Mouse (Mus musculus): ENCODE data around the gene Zbtb22. TPM values are rescaled to one million over a fixed set of nuclear protein-coding genes. Genes with fewer than 3 reads are reported as not detected.

Gene Zbtb22
- polyA plus RNA-seq, 1 experiment = 62.9 TPM

DNA sequence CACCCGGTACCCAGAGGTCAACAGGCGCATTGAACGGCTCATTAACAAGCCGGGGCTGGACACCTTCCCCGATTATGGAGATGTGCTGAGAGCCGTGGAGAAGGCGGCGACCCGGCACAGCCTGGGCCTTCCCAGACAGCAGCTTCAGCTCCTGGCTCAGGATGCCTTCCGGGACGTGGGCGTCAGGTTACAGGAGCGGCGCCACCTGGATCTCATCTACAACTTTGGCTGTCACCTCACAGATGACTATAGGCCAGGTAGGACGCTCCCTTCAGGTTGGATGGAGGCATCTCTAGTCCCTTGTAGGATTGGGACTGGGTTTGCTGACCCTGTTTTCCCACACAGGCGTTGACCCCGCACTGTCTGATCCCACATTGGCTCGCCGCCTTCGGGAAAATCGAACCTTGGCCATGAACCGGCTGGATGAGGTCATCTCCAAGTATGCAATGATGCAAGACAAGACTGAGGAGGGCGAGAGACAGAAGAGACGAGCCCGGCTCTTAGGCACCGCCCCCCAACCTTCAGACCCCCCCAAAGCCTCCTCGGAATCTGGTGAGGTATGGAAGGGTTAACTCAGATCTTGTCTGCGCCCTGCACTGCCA, 3.8 kb upstream of the Zbtb22 start:
- H3K27me3 ChIP-seq (ENCODE audit: control insufficient read depth, insufficient read depth, low read length) = no peaks in the 10 kb centered on the region
- peaks cover 28% of the 10 kb centered on the region for H3K36me3 ChIP-seq (ENCODE audit: control insufficient read depth, insufficient read depth, low read length)
- H3K4me1 ChIP-seq (ENCODE audit: control insufficient read depth, insufficient read depth, insufficient read length) = peaks cover 5% of the 10 kb centered on the region; the same call in 1 of the 2 replicates
- no peak overlapping the region for H3K4me3 ChIP-seq (ENCODE audit: extremely low read depth, insufficient read depth, insufficient read length)
- DNase-seq (ENCODE audit: low read depth in 1 of 2, low spot score in 2 of 2) = no peak
- TF ChIP-seq POLR2A (IDR thresholded peaks at IDR 0.05; ENCODE audit: low read depth, low read length) (no peak), CTCF (IDR thresholded peaks at IDR 0.05; ENCODE audit: extremely low read depth, insufficient read depth, insufficient read length, insufficient replicate concordance) (no peak)
- WGBS = 93% methylated on average over 28 of the region's 28 CpGs
- H3K27ac ChIP-seq (ENCODE audit: insufficient read depth, low read length) = no peak overlapping the region

GRCm38 (mm10) chr17:33913264-33913663, 2.4 kb upstream of the Zbtb22 start:
- Histone ChIP-seq H3K4me3 (ENCODE audit: extremely low read depth, insufficient read depth, insufficient read length) (no peak overlapping the region), H3K4me1 (ENCODE audit: control insufficient read depth, insufficient read depth, insufficient read length) (peaks cover 8% of the 10 kb centered on the region; the same call in 1 of the 2 replicates), H3K27me3 (ENCODE audit: control insufficient read depth, insufficient read depth, low read length) (no peaks in the 10 kb centered on the region), H3K27ac (ENCODE audit: insufficient read depth, low read length) (no peak overlapping the region), H3K36me3 (ENCODE audit: control insufficient read depth, insufficient read depth, low read length) (peaks cover 32% of the 10 kb centered on the region)
- WGBS = 93% methylated on average over 10 of the region's 10 CpGs
- no peak for DNase-seq (ENCODE audit: low read depth in 1 of 2, low spot score in 2 of 2)
- no peak for TF ChIP-seq POLR2A (IDR thresholded peaks at IDR 0.05; ENCODE audit: low read depth, low read length)
- no peak for TF ChIP-seq CTCF (IDR thresholded peaks at IDR 0.05; ENCODE audit: extremely low read depth, insufficient read depth, insufficient read length, insufficient replicate concordance)

GRCm38 (mm10) chr17:33913905-33914304, 1.8 kb upstream of the Zbtb22 start:
- 94% methylated on average over 8 of the region's 8 CpGs for WGBS
- DNase-seq (ENCODE audit: low read depth in 1 of 2, low spot score in 2 of 2) = no peak
- H3K4me1 ChIP-seq (ENCODE audit: control insufficient read depth, insufficient read depth, insufficient read length) = peaks cover 14% of the 10 kb centered on the region; the same call in 1 of the 2 replicates
- H3K27me3 ChIP-seq (ENCODE audit: control insufficient read depth, insufficient read depth, low read length) = no peaks in the 10 kb centered on the region
- H3K27ac ChIP-seq (ENCODE audit: insufficient read depth, low read length) = peak overlapping the region; percentile 10
- H3K4me3 ChIP-seq (ENCODE audit: extremely low read depth, insufficient read depth, insufficient read length) = no peak overlapping the region
- H3K36me3 ChIP-seq (ENCODE audit: control insufficient read depth, insufficient read depth, low read length) = peaks cover 32% of the 10 kb centered on the region
- TF ChIP-seq CTCF (IDR thresholded peaks at IDR 0.05; ENCODE audit: extremely low read depth, insufficient read depth, insufficient read length, insufficient replicate concordance) (no peak), POLR2A (IDR thresholded peaks at IDR 0.05; ENCODE audit: low read depth, low read length) (no peak)

DNA sequence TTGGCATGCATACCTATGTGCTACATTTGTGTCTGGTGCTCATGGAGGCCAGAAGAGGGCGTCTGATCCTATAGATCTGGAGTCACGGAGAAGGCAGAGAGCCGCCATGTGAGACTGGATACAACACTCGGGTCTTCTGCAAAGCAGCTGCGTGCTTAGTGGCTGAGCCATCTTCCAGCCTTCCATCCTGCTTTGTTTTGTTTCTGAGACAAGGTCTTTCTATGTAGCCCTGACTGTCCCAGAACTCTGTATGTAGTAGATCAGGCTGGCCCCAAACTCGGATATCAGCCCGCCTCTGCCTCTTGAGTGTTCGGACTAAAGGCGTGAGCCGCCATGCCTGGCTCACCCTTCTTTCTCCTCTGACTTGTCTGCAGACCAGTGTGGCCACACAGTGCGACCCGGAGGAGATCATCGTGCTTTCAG, 724 bp upstream of the Zbtb22 start:
- TF ChIP-seq POLR2A (IDR thresholded peaks at IDR 0.05; ENCODE audit: low read depth, low read length) (no peak), CTCF (IDR thresholded peaks at IDR 0.05; ENCODE audit: extremely low read depth, insufficient read depth, insufficient read length, insufficient replicate concordance) (no peak)
- Histone ChIP-seq H3K4me1 (ENCODE audit: control insufficient read depth, insufficient read depth, insufficient read length) (peaks cover 15% of the 10 kb centered on the region; the same call in 1 of the 2 replicates), H3K27me3 (ENCODE audit: control insufficient read depth, insufficient read depth, low read length) (no peaks in the 10 kb centered on the region), H3K4me3 (ENCODE audit: extremely low read depth, insufficient read depth, insufficient read length) (no peak overlapping the region), H3K27ac (ENCODE audit: insufficient read depth, low read length) (no peak overlapping the region), H3K36me3 (ENCODE audit: control insufficient read depth, insufficient read depth, low read length) (peaks cover 32% of the 10 kb centered on the region)
- DNase-seq (ENCODE audit: low read depth in 1 of 2, low spot score in 2 of 2) = no peak
- WGBS = 85% methylated on average over 13 of the region's 13 CpGs

GRCm38 (mm10) chr17:33916294-33916693, 590 bp downstream of the Zbtb22 start:
- DNase-seq (ENCODE audit: low read depth in 1 of 2, low spot score in 2 of 2) = no peak
- 2% methylated on average over 10 of the region's 20 CpGs for WGBS

DNA sequence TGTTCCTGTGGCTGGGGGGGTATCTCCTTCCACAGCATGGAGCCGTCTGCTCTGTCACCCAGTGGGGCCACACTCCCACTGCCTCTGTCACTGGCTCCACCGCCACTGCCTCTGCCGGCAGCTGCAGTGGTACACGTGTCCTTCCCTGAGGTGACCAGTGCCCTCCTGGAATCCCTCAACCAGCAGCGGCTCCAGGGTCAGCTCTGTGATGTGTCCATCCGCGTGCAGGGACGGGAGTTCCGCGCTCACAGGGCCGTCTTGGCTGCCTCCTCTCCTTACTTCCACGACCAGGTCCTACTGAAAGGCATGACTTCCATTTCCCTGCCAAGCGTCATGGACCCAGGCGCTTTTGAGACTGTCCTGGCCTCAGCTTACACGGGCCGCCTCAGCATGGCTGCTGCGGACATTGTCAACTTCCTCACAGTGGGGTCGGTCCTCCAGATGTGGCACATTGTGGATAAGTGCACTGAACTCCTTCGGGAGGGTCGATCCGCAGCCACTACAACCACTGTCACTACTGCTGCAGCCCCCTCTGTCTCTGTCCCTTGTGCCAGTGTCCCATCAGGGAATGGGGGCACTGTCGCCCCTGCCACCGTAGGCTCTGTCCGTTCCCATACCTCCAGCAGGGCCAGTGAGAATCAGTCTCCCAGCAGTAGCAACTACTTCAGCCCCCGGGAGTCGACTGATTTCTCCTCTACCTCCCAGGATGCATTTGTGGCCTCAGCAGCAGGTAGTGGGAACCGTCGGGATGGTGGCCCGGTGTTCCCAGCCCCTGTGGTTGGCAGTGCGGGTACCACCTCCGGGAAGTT, 1.3 kb downstream of the Zbtb22 start:
- TF ChIP-seq CTCF (IDR thresholded peaks at IDR 0.05; ENCODE audit: extremely low read depth, insufficient read depth, insufficient read length, insufficient replicate concordance) = no peak
- no peak for TF ChIP-seq POLR2A (IDR thresholded peaks at IDR 0.05; ENCODE audit: low read depth, low read length)
- H3K4me3 ChIP-seq (ENCODE audit: extremely low read depth, insufficient read depth, insufficient read length) = no peak overlapping the region
- H3K27me3 ChIP-seq (ENCODE audit: control insufficient read depth, insufficient read depth, low read length) = no peaks in the 10 kb centered on the region
- peaks cover 15% of the 10 kb centered on the region; the same call in 1 of the 2 replicates for H3K4me1 ChIP-seq (ENCODE audit: control insufficient read depth, insufficient read depth, insufficient read length)
- peaks cover 27% of the 10 kb centered on the region for H3K36me3 ChIP-seq (ENCODE audit: control insufficient read depth, insufficient read depth, low read length)
- no peak overlapping the region for H3K27ac ChIP-seq (ENCODE audit: insufficient read depth, low read length)
- WGBS = 88% methylated on average over 31 of the region's 31 CpGs
- no peak for DNase-seq (ENCODE audit: low read depth in 1 of 2, low spot score in 2 of 2)

More at GRCm38 (mm10) chr17:33916294-33916693, 590 bp downstream of the Zbtb22 start:
- peaks cover 15% of the 10 kb centered on the region; the same call in 1 of the 2 replicates for H3K4me1 ChIP-seq (ENCODE audit: control insufficient read depth, insufficient read depth, insufficient read length)
- peaks cover 31% of the 10 kb centered on the region for H3K36me3 ChIP-seq (ENCODE audit: control insufficient read depth, insufficient read depth, low read length)
- TF ChIP-seq CTCF (IDR thresholded peaks at IDR 0.05; ENCODE audit: extremely low read depth, insufficient read depth, insufficient read length, insufficient replicate concordance) (no peak), POLR2A (IDR thresholded peaks at IDR 0.05; ENCODE audit: low read depth, low read length) (no peak)
- peak overlapping the region; percentile 63 for H3K4me3 ChIP-seq (ENCODE audit: extremely low read depth, insufficient read depth, insufficient read length)
- H3K27me3 ChIP-seq (ENCODE audit: control insufficient read depth, insufficient read depth, low read length) = no peaks in the 10 kb centered on the region
- no peak overlapping the region for H3K27ac ChIP-seq (ENCODE audit: insufficient read depth, low read length)

Data from spleen, adult 2 months (tissue).